Mouse (Mus musculus): ENCODE measurements around the gene Prkca.
"Not testable (repeated sequence)": the region's sequence is repeated elsewhere in the genome, so short reads cannot be mapped to it uniquely, and the experiment has no call there.

Gene Prkca

GRCm38 (mm10) chr11:108118221-108118620 lies 225.5 kb downstream of the Prkca start:
- no peak for DNase-seq (ENCODE audit: low spot score)

GRCm38 (mm10) chr11:108117360-108118050 lies 226.2 kb downstream of the Prkca start:
- DNase-seq (ENCODE audit: low spot score) = no peak

DNA sequence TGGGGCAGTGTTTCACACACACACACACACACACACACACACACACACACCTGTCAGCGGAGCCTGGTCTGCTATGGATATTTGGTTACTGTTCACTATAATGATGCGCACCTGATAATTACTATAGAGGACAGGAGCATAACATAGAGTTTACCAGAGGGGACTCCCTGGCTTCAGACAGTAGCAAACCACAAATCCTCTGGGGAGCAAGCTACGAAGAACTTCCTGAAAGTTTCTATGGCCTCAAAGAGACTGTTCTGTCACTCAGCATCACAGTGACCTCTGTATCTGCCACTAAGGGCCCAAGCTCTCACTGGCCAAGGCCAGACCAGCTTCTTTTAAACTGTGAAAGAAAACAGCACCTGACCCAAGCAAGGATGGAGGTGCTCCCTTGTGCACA lies 229.6 kb downstream of the Prkca start:
- DNase-seq (ENCODE audit: low spot score) = no peak

- DNase-seq (ENCODE audit: low spot score) = no peak
Observed at GRCm38 (mm10) chr11:108112437-108112836, 231.3 kb downstream of the Prkca start.

- DNase-seq (ENCODE audit: low spot score) = no peak
Observed at GRCm38 (mm10) chr11:108104085-108104484, 239.6 kb downstream of the Prkca start.

GRCm38 (mm10) chr11:108101280-108101950 lies 242.3 kb downstream of the Prkca start:
- DNase-seq (ENCODE audit: low spot score) = no peak

- no peak for DNase-seq (ENCODE audit: low spot score)
Observed at GRCm38 (mm10) chr11:108098306-108098705, 245.4 kb downstream of the Prkca start.

DNA sequence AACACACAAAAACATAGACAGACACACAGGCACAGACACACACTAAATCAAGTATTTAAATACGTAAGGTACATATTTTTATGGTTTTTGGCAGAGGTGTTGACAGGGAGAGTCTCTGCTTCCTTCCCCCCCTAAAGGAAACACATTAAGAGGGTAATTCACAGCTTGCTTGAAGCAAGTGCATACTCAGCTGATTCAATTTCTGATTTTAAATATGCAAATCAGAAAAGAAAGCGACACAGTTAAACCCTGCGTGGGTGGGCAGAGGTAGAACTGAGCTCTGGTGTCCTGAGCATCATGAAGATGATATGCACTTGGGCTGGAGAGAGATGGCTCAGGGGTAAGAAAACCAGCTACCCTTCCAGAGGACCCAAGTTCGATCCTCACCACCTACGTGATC lies 248.9 kb downstream of the Prkca start:
- no peak for DNase-seq (ENCODE audit: low spot score)

- DNase-seq (ENCODE audit: low spot score) = no peak
Observed at GRCm38 (mm10) chr11:108093248-108093647, 250.5 kb downstream of the Prkca start.

- DNase-seq (ENCODE audit: low spot score) = no peak
Observed at GRCm38 (mm10) chr11:108091238-108091637, 252.5 kb downstream of the Prkca start.

DNA sequence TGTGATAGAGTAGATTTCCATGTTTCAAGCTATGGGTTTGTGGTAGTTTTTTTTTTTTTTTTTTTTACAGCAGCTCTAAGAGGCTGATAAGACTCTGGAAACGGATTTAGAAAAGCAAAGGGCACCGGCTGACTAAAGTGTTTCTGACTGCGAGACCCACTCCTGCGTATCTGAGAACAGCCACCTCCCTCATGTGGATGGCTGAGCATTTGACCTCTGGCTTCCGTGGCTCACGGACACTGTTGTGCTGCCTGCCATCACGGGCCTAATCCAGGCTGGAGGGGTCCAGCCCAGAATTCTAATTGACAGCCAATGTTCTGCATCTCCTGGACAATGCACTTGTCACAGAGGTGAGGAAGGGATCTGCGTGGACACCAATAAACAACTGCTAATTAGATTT lies 253.0 kb downstream of the Prkca start:
- no peak for DNase-seq (ENCODE audit: low spot score)

DNA sequence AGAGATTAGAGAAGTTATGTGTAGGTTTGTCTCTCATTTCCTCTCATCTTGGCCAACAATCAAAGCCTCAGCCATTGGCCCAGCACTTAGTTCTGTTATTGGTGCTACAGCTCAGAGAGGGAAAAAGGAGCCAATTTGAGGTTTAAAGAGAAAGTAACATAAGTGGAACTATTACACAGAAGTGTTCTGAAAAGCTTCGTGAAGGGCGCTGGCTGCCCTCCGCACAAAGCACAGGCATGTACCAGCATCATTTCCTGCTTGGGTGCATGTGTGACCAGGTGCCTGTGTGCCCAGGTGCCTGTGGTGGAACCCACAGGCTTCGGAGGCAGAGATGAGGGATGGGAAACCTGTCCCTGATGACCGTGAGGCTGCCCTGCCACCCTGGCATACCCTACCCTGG lies 255.7 kb downstream of the Prkca start:
- DNase-seq (ENCODE audit: low spot score) = no peak

GRCm38 (mm10) chr11:108087105-108087700 lies 256.5 kb downstream of the Prkca start:
- not testable (repeated sequence) for DNase-seq (ENCODE audit: low spot score)

GRCm38 (mm10) chr11:108082673-108083072 lies 261.1 kb downstream of the Prkca start:
- no peak for DNase-seq (ENCODE audit: low spot score)

DNA sequence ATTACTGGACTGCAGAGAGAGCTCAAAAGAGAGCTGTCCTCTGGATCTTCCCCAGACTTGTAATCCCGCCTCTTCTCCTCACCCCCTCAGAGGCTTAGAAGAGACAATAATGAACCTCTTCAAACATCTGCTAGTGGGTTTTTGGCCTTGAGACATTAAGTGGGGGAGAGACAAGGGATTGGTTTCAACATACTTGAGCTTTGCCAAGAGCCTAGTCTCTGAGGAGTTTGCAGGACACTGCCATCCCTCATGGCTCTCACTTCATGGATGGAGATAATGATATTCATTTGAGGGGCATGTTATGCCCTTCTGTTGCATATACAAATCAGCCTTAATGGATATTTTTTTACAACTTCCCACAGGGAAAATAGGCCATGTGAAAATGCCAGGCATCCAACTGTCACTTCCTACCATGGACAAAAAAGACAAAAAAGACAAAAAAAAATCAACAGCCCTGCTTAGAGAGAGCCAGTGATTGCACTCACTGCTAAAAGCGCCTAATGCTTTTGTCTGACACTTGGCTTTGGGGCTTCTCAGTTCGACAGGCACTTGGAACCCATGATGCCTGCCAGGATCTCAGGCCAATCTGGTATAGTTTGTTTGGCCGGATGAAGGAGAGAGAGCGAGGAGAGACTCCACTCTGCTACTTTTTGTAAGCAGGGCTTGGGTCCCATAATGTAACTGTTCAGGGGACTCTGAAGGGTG lies 263.6 kb downstream of the Prkca start:
- peak; percentile 15 for DNase-seq (ENCODE audit: low spot score)

DNA sequence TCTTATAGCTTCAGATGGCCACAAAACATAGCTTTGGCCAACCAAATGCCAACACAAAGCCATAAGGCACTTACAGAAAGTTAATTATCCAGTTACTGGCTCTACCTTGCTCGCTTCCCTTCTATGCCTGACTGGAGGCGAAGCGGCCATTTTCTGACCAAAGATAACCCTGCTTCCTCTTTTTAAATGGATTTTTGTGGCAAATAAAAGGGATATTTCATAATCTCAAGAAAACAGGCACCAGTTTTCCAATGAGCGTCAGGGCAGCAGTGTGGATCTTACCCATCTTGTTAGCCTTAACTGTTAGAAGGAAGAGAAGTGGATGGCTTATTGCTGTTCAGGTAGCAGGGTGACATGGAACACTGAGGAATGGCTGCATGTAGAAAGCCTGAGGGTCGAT lies 264.3 kb downstream of the Prkca start:
- no peak for DNase-seq (ENCODE audit: low spot score)

DNA sequence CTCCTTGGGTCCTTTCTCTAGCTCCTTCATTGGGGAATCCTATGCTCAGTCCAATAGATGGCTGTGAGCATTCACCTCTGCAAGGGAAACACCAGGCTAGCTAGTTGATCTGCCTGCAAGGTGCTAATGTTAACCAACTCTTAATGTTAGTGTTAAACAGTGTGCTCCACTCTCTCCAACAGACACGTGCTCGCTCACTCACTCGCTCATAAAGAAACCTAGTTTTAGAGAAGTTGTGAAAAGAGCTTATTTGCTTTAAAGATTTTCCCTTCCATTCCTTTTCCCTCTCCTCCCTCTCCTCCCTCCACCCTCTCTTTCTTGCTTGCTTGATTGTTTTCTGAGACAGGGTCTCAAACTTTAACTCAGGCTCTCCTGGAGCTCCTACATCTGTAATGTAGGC lies 266.2 kb downstream of the Prkca start:
- DNase-seq (ENCODE audit: low spot score) = no peak

- no peak for DNase-seq (ENCODE audit: low spot score)
Observed at GRCm38 (mm10) chr11:108072606-108073243, 271.0 kb downstream of the Prkca start.

DNA sequence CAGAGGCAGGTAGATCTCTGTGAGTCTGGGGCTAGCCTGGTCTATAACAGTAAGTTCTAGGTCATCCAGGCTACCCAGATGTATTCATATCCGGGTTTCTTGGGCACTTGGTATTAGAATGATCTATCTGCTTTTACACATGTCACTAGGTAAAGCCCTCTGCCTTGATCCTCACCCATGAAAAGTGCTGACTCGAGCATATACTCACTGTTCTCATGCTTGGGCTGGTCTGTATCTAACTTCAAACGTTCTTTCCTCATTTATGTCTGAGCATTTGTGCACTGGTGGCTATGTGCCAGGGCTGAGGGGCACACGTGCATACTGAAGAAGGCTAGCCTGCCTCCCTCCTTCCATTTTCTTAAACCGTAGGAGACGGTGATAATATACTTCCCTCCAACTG lies 272.5 kb downstream of the Prkca start:
- no peak for DNase-seq (ENCODE audit: low spot score)

- DNase-seq (ENCODE audit: low spot score) = no peak
Observed at GRCm38 (mm10) chr11:108070038-108070437, 273.7 kb downstream of the Prkca start.

DNA sequence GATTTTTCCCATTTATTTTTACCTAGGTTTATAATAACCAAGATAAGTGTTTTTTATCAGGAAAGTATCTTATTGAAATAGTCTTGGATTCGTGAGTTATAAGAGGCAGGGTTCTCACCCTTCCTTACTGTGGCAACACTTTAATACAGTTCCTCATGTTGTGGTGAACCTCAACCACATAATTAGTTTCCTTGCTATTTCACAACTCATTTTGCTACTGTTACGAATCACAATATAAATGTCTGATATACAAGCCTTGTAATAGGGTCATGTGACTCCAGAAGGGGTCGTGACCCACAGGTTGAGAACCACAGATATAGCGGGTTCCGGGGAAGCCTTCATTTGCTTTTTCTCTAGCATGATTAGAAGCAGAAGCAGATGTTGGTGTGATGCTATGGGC lies 275.3 kb downstream of the Prkca start:
- DNase-seq (ENCODE audit: low spot score) = no peak

DNA sequence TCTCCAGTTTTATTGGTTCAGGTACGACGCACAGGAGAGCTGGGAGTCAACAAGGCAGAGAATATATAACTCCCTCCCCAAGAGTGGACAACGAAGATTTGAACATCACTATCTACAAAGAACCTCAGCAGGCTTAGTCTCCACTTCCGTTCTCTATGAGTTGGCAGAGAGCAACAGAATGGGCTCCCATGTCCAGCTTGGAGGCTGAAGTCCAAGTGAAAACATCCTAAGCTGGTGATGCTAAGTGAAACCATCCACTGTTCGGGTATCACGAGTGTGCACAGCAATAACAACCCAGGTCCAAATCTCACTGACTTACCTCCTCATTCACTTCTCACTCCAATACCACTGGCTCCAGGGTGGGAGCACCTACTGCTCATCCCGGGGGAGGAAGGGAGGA lies 276.6 kb downstream of the Prkca start:
- DNase-seq (ENCODE audit: low spot score) = no peak

Data from adipocyte (in vitro differentiated cells).